Mouse (Mus musculus) CH12.LX (cell line): ENCODE results near the gene Espl1. TPM values are rescaled to one million over a fixed set of nuclear protein-coding genes. Genes with fewer than 3 reads are reported as not detected.

ENCODE experiments used
- DNase-seq: peaks from one replicate; pipeline ENCODE4 v3.0.0-alpha.2; 2013; ENCODE audit errors: extremely low read depth
- H3K27ac ChIP-seq: 2 replicates; pipeline ENCODE4 v1.5.1; 2012; ENCODE audit warnings: low read depth, mild to moderate bottlenecking, control low read depth, moderate library complexity; ENCODE audit not compliant: insufficient read depth
- H3K27me3 ChIP-seq: replicated peaks from 2 replicates; pipeline ENCODE3; 2012; ENCODE audit warnings: inconsistent platforms
- H3K36me3 ChIP-seq, 2 experiments: replicated peaks in 1 of 2; 2 replicates each; pipeline versions ENCODE3 to v1.6.1; 2012; ENCODE audit warnings: inconsistent platforms in 1 of 2, low read length in 1 of 2, mild to moderate bottlenecking in 1 of 2, mixed read lengths in 1 of 2, moderate library complexity in 1 of 2; ENCODE audit not compliant: control insufficient read depth in 1 of 2, insufficient read depth in 1 of 2
- H3K4me1 ChIP-seq, 2 experiments: 2 replicates each; pipeline ENCODE4 v1.6.1; 2012; ENCODE audit warnings: inconsistent platforms in 1 of 2, moderate library complexity in 1 of 2; ENCODE audit not compliant: insufficient read depth in 2 of 2, control insufficient read depth in 1 of 2
- H3K4me2 ChIP-seq: 2 replicates; pipeline ENCODE4 v1.6.1; 2012; ENCODE audit warnings: low read depth, mild to moderate bottlenecking, control low read depth; ENCODE audit not compliant: poor library complexity, insufficient read depth, severe bottlenecking
- H3K4me3 ChIP-seq, 3 experiments: fragments of 150-350 bp in 1 of 3; sonication (generic) in 1 of 3; replicated peaks in 1 of 3; 2 replicates each; pipeline versions ENCODE3 to v1.5.1; 2011 to 2012; ENCODE audit warnings: low read depth in 2 of 3, low read length in 2 of 3, mild to moderate bottlenecking in 2 of 3, moderate library complexity in 2 of 3, control low read depth in 1 of 3, improper control_type of control experiment in 1 of 3, inconsistent platforms in 1 of 3, mixed read lengths in 1 of 3; ENCODE audit not compliant: poor library complexity in 1 of 3
- H3K79me2 ChIP-seq: replicated peaks from 2 replicates; pipeline ENCODE4 v1.6.1; 2012; ENCODE audit warnings: mild to moderate bottlenecking, moderate library complexity; ENCODE audit not compliant: control insufficient read depth, poor library complexity, insufficient read depth, severe bottlenecking; ENCODE audit errors: extremely low read depth
- H3K9ac ChIP-seq: 2 replicates; pipeline ENCODE4 v1.6.1; 2012; ENCODE audit warnings: low read depth, mild to moderate bottlenecking, control low read depth, moderate library complexity; ENCODE audit not compliant: insufficient read depth
- H3K9me3 ChIP-seq: replicated peaks from 2 replicates; pipeline ENCODE3; 2012; ENCODE audit warnings: low read length, inconsistent platforms, mixed read lengths
- BHLHE40 ChIP-seq: IDR thresholded peaks from 2 replicates; pipeline ENCODE4 v1.6.1; 2011; ENCODE audit warnings: mild to moderate bottlenecking, low read depth, low read length, improper control_type of control experiment
- CHD1 ChIP-seq: IDR thresholded peaks from 2 replicates; pipeline ENCODE4 v1.6.1; 2012; ENCODE audit warnings: low read depth, low read length, improper control_type of control experiment, inconsistent platforms
- CHD2 ChIP-seq: IDR thresholded peaks from 2 replicates; pipeline ENCODE4 v1.6.1; 2011; ENCODE audit warnings: low read length, improper control_type of control experiment
- E2F4 ChIP-seq: IDR thresholded peaks from 2 replicates; pipeline ENCODE4 v1.6.1; 2011; ENCODE audit warnings: low read depth, low read length, improper control_type of control experiment; ENCODE audit not compliant: insufficient replicate concordance
- ELF1 ChIP-seq: IDR thresholded peaks from 2 replicates; pipeline ENCODE4 v1.6.1; 2014; ENCODE audit warnings: low read depth, mild to moderate bottlenecking, inconsistent platforms, low read length, improper control_type of control experiment
- EP300 ChIP-seq: IDR thresholded peaks from 2 replicates; pipeline ENCODE4 v1.6.1; 2011; ENCODE audit warnings: low read length, improper control_type of control experiment
- ETS1 ChIP-seq: conservative IDR thresholded peaks from 2 replicates; pipeline ENCODE4 v1.6.1; 2012; ENCODE audit warnings: low read depth, mild to moderate bottlenecking, inconsistent platforms, low read length, improper control_type of control experiment, moderate library complexity
- GABPA ChIP-seq: IDR thresholded peaks from 2 replicates; pipeline ENCODE4 v1.6.1; 2012; ENCODE audit warnings: low read depth, low read length, improper control_type of control experiment, inconsistent platforms; ENCODE audit not compliant: insufficient replicate concordance
- HCFC1 ChIP-seq: IDR thresholded peaks from 2 replicates; pipeline ENCODE4 v1.6.1; 2012; ENCODE audit warnings: low read depth, mild to moderate bottlenecking, inconsistent platforms, low read length, improper control_type of control experiment
- KAT2A ChIP-seq: IDR thresholded peaks from 2 replicates; pipeline ENCODE4 v1.6.1; 2012; ENCODE audit warnings: low read length, improper control_type of control experiment, inconsistent platforms; ENCODE audit not compliant: insufficient replicate concordance
- MAFK ChIP-seq: IDR thresholded peaks from 2 replicates; pipeline ENCODE4 v1.6.1; 2011; ENCODE audit warnings: low read length, improper control_type of control experiment; ENCODE audit not compliant: insufficient replicate concordance
- MAX ChIP-seq: IDR thresholded peaks from 2 replicates; pipeline ENCODE4 v1.6.1; 2011; ENCODE audit warnings: low read length, improper control_type of control experiment
- MAZ ChIP-seq: IDR thresholded peaks from 2 replicates; pipeline ENCODE4 v1.6.1; 2012; ENCODE audit warnings: low read depth, mild to moderate bottlenecking, inconsistent platforms, low read length, improper control_type of control experiment, moderate library complexity
- MXI1 ChIP-seq: IDR thresholded peaks from 2 replicates; pipeline ENCODE4 v1.6.1; 2011; ENCODE audit warnings: mild to moderate bottlenecking, low read depth, low read length, improper control_type of control experiment
- MYC ChIP-seq: IDR thresholded peaks from 2 replicates; pipeline ENCODE4 v1.6.1; 2011; ENCODE audit warnings: low read depth, mild to moderate bottlenecking, improper control_type of control experiment, low read length
- NELFE ChIP-seq: IDR thresholded peaks from 2 replicates; pipeline ENCODE4 v1.6.1; 2011; ENCODE audit warnings: low read depth, low read length, improper control_type of control experiment
- POLR2A ChIP-seq: IDR thresholded peaks from 2 replicates; pipeline ENCODE4 v1.6.1; 2011; ENCODE audit warnings: low read depth, mild to moderate bottlenecking, improper control_type of control experiment, low read length
- RAD21 ChIP-seq: IDR thresholded peaks from 2 replicates; pipeline ENCODE4 v1.6.1; 2011; ENCODE audit warnings: low read depth, mild to moderate bottlenecking, low read length, improper control_type of control experiment, moderate library complexity
- SIN3A ChIP-seq: IDR thresholded peaks from 2 replicates; pipeline ENCODE4 v1.6.1; 2012; ENCODE audit warnings: low read length, improper control_type of control experiment, inconsistent platforms
- SMC3 ChIP-seq: IDR thresholded peaks from 2 replicates; pipeline ENCODE4 v1.6.1; 2011; ENCODE audit warnings: low read depth, low read length, improper control_type of control experiment
- TBP ChIP-seq: conservative IDR thresholded peaks from 2 replicates; pipeline ENCODE4 v1.6.1; 2011; ENCODE audit warnings: low read depth, low read length, improper control_type of control experiment
- TCF12 ChIP-seq: IDR thresholded peaks from 2 replicates; pipeline ENCODE4 v1.6.1; 2014; ENCODE audit warnings: low read depth, mild to moderate bottlenecking, inconsistent platforms, low read length, improper control_type of control experiment
- UBTF ChIP-seq: IDR thresholded peaks from 2 replicates; pipeline ENCODE4 v1.6.1; 2012; ENCODE audit warnings: low read depth, mild to moderate bottlenecking, inconsistent platforms, low read length, improper control_type of control experiment, moderate library complexity
- USF1 ChIP-seq: IDR thresholded peaks from 2 replicates; pipeline ENCODE4 v1.6.1; 2014; ENCODE audit warnings: low read depth, mild to moderate bottlenecking, inconsistent platforms, low read length, improper control_type of control experiment
- USF2 ChIP-seq: conservative IDR thresholded peaks from 2 replicates; pipeline ENCODE4 v1.6.1; 2011; ENCODE audit warnings: low read depth, low read length, improper control_type of control experiment
- ZC3H11A ChIP-seq: IDR thresholded peaks from 2 replicates; pipeline ENCODE4 v1.6.1; 2012; ENCODE audit warnings: low read depth, mild to moderate bottlenecking, inconsistent platforms, low read length, improper control_type of control experiment
- ZMIZ1 ChIP-seq: IDR thresholded peaks from 2 replicates; pipeline ENCODE4 v1.6.1; 2012; ENCODE audit warnings: low read depth, mild to moderate bottlenecking, inconsistent platforms, low read length, improper control_type of control experiment
- dilution Hi-C: fragments of 300-500 bp; cut with MboI; formaldehyde crosslinking; loops from 2 replicates; pipeline ENCODE4 v1.14.3; 2020; ENCODE audit warnings: low sequenced_read_pairs; ENCODE audit not compliant: extremely low pct_unique_long_range_greater_than_20kb, extremely low pct_ligation_motif_present
- in situ Hi-C: fragments of 300-500 bp; cut with MboI; formaldehyde crosslinking; loops from 3 replicates; pipeline ENCODE4 v1.14.3; 2019; ENCODE audit warnings: low sequenced_read_pairs, low pct_ligation_motif_present, low pct_unique_long_range_greater_than_20kb, mixed read lengths
- polyA plus RNA-seq: library from polyadenylated mRNA; unstranded; fragments of >175 nt; gene quantifications from 2 replicates; pipeline ENCODE4 v1.2.1, GENCODE M21; 2012; ENCODE audit warnings: low read depth; ENCODE audit not compliant: insufficient read length
- total RNA-seq, 2 experiments: library from RNA; depleted of rRNA; stranded (reverse); fragments of 300-350 nt in 1 of 2; fragments of >200 nt in 1 of 2; gene quantifications; 2 replicates each; pipeline ENCODE4 v1.2.3; 2012 to 2014

Espl1 gene
- total and polyA plus RNA-seq, 3 experiments: 41.3 to 80.7 (median 51.0) TPM

GRCm38 (mm10) chr15:102282463-102283292 is 13.4 kb upstream of the Espl1 start:
- in situ Hi-C loops: loop anchor here (5.0 kb wide), 1 partner anchor 35 kb away; no protein-coding TSS in a partner anchor
- DNase-seq: no peak
- peaks cover 13% of the 10 kb centered on the region; the same call in 1 of the 2 replicates for H3K79me2 ChIP-seq

GRCm38 (mm10) chr15:102283648-102284047 is 12.4 kb upstream of the Espl1 start:
- in situ Hi-C loops: loop anchor here (5.0 kb wide), 1 partner anchor 34 kb away; no protein-coding TSS in a partner anchor
- TF ChIP-seq SMC3 (no peak), MAX (no peak), KAT2A (no peak), CHD1 (no peak), TBP (no peak), GABPA (no peak), E2F4 (no peak), MXI1 (no peak), MAFK (no peak), RAD21 (no peak), UBTF (no peak), POLR2A (no peak), ZMIZ1 (no peak), USF2 (no peak), SIN3A (no peak), BHLHE40 (no peak)
- TF ChIP-seq, all 38 proteins: peak for 0
- Histone ChIP-seq H3K79me2 (peaks cover 13% of the 10 kb centered on the region; the same call in 1 of the 2 replicates), H3K9ac (no peak overlapping the region), H3K4me1 (peaks cover 12 to 19% of the 10 kb centered on the region in 2 experiments), H3K36me3 (peaks cover 21 to 32% of the 10 kb centered on the region in 2 experiments), H3K27me3 (no peaks in the 10 kb centered on the region), H3K4me3 (no peak overlapping the region), H3K4me2 (no peak overlapping the region), H3K9me3 (no peaks in the 10 kb centered on the region), H3K27ac (no peak overlapping the region)
- DNase-seq: no peak
- dilution Hi-C loops: no loop called here

More at GRCm38 (mm10) chr15:102282463-102283292, 13.4 kb upstream of the Espl1 start:
- Histone ChIP-seq H3K27me3 (no peaks in the 10 kb centered on the region), H3K36me3 (peaks cover 21 to 32% of the 10 kb centered on the region in 2 experiments), H3K4me1 (peaks cover 12 to 19% of the 10 kb centered on the region in 2 experiments), H3K4me2 (no peak overlapping the region), H3K4me3 (no peak overlapping the region), H3K27ac (no peak overlapping the region), H3K9ac (no peak overlapping the region), H3K9me3 (no peaks in the 10 kb centered on the region)
- dilution Hi-C loops: no loop called here
- no peak for TF ChIP-seq MXI1
- no peak for TF ChIP-seq MAZ
- no peak for TF ChIP-seq HCFC1
- no peak for TF ChIP-seq NELFE
- TF ChIP-seq CHD2: no peak
- no peak for TF ChIP-seq EP300
- TF ChIP-seq USF2: no peak
- TF ChIP-seq ZMIZ1: no peak
- no peak for TF ChIP-seq ELF1
- no peak for TF ChIP-seq MYC
- TF ChIP-seq ZC3H11A: no peak
- TF ChIP-seq TCF12: no peak
- TF ChIP-seq ETS1: no peak
- TF ChIP-seq GABPA: no peak
- no peak for TF ChIP-seq USF1
- no peak for TF ChIP-seq POLR2A
